Mouse (Mus musculus) layer of hippocampus, postnatal 14 days (tissue): ENCODE measurements at regions not wholly inside any gene's neighbourhood (a gene's known extent, or its start where the extent isn't known, plus 50 kb on each side); places are given as distances from the start of the nearest gene placed in this dataset.

Experiments
- DNase-seq, 2 experiments: peaks; one replicate each; pipeline ENCODE4 v3.0.0; 2021 to 2022; ENCODE audit warnings: low spot score in 2 of 2, mixed read lengths in 1 of 2

- no peak for DNase-seq
These were observed 140.4 kb upstream of the Egfl6 start for GRCm38 (mm10) chrX:166725761-166726503.

- DNase-seq: no peak
These were observed 132.6 kb upstream of the Egfl6 start for GRCm38 (mm10) chrX:166718075-166718474.

GRCm38 (mm10) chrX:166709306-166709705 lies 123.8 kb upstream of the Egfl6 start:
- DNase-seq: no peak

GRCm38 (mm10) chrX:166708106-166708505 lies 122.6 kb upstream of the Egfl6 start:
- no peak for DNase-seq

GRCm38 (mm10) chrX:166707029-166707428 lies 121.5 kb upstream of the Egfl6 start:
- DNase-seq: no peak

GRCm38 (mm10) chrX:166704311-166704710 lies 118.8 kb upstream of the Egfl6 start:
- peak in 1 of 2 experiments; percentile 30 for DNase-seq

GRCm38 (mm10) chrX:166694219-166694618 lies 108.7 kb upstream of the Egfl6 start:
- DNase-seq: no peak

- DNase-seq: peak in 1 of 2 experiments; percentile 38
These were observed 103.3 kb upstream of the Egfl6 start for GRCm38 (mm10) chrX:166688779-166689178.

GRCm38 (mm10) chrX:166673404-166673803 lies 87.9 kb upstream of the Egfl6 start:
- no peak for DNase-seq

GRCm38 (mm10) chrX:166672617-166673016 lies 87.1 kb upstream of the Egfl6 start:
- no peak for DNase-seq

GRCm38 (mm10) chrX:166671853-166672252 lies 86.3 kb upstream of the Egfl6 start:
- DNase-seq: no peak

- no peak for DNase-seq
These were observed 80.8 kb upstream of the Egfl6 start for GRCm38 (mm10) chrX:166666304-166666703.

GRCm38 (mm10) chrX:166661808-166662207 lies 76.3 kb upstream of the Egfl6 start:
- peak in 1 of 2 experiments; percentile 8 for DNase-seq

GRCm38 (mm10) chrX:166661043-166661718 lies 75.7 kb upstream of the Egfl6 start:
- DNase-seq: peak; percentile 32 to 70

GRCm38 (mm10) chrX:166660715-166661042 lies 75.2 kb upstream of the Egfl6 start:
- peak in 1 of 2 experiments; percentile 80 for DNase-seq

- peak; percentile 12 to 46 for DNase-seq
These were observed 66.9 kb upstream of the Egfl6 start for GRCm38 (mm10) chrX:166652400-166652799.

GRCm38 (mm10) chrX:166645713-166646112 lies 60.2 kb upstream of the Egfl6 start:
- no peak for DNase-seq

GRCm38 (mm10) chrX:166641256-166641655 lies 55.7 kb upstream of the Egfl6 start:
- DNase-seq: no peak

- no peak for DNase-seq
These were observed 54.7 kb upstream of the Egfl6 start for GRCm38 (mm10) chrX:166640258-166640657.
